Mouse (Mus musculus): ENCODE measurements at regions not wholly inside any gene's neighbourhood (a gene's known extent, or its start where the extent isn't known, plus 50 kb on each side); places are given as distances from the start of the nearest gene placed in this dataset.

- TF ChIP-seq CTCF (IDR thresholded peaks at IDR 0.05; ENCODE audit: low read depth) (no peak), EP300 (IDR thresholded peaks at IDR 0.05; ENCODE audit: low read depth) (no peak)
These were observed 61.6 kb upstream of the Zwint start for GRCm38 (mm10) chr10:72593049-72593448.

Measured in liver, postnatal 0 days (tissue).